Mouse (Mus musculus): ENCODE results near the gene Ctns.

Ctns gene

DNA sequence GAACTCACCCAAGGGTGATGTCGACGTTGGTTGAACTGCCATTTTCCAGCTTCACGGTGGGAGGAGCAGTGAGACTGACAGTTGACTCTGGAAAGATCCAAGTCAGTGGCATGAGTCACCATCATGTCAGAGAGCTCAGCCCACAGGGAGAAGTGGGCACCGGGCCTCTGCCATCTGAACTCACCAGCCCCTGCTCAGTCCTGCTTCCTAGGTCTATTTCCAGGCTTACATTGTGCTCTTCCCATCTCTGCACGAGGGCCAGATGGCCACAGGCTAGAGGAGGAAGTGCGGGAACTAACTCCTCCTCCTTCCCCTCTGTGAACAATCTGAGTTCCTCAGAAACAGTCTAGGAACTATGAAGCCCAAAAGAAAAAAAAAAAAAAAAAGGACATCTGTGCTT is 5.8 kb downstream of the Ctns start:
- DNase-seq (ENCODE audit: low spot score) = no peak

DNA sequence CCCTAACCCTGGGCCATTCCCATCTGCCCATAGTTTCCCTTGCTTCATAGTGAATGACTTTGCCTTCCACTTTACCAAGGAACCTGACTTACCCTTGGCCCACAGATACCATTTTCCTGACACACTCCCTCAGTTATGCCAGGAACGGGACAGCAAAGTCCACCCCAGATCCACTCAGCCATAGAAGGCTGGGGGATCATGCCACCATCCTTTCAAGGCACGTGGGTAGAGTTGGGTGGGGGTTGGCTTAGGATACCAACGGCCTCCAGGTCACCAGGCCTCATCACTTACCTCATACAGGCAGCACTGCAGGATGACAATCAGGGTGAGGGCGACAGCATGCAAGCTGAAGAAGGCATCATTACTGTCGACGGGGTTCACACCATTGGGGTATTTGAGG is 11.6 kb downstream of the Ctns start:
- no peak for DNase-seq (ENCODE audit: low spot score)

DNA sequence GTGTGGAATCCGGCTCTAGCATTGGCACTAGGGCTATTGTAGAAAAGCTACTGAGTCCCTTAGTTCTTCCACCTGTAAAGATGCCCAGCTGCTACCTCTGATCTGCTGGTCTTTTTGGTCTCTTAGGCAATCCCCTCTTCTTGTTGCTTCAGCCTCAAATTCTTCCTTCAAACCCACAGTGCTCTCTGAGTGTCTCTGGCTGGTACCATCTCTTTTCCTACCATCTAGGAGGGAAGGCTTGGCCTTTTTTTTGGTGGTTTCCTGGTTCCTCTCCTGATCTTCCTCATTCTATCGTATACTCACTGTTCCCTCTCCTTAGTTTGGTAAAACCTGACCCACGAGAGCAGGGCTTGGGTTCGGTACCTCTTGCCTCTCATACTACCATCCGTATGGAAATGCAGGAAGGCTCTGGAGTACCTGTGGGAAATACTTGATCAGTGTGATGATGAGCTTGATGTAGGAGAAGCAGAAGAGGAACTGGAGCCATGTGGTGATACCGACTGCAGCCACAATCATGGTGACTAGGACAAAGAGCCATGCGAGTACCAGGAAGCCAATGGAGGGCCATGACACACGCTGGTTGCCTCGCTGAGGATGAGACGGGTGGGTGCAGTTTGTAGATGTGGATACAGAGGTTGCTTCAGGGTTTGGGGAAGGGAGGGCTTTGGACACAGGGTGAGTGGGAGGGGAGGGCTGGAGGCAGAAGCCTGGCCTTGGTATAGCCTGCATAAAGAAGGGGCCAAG is 12.8 kb downstream of the Ctns start:
- DNase-seq (ENCODE audit: low spot score) = no peak

DNA sequence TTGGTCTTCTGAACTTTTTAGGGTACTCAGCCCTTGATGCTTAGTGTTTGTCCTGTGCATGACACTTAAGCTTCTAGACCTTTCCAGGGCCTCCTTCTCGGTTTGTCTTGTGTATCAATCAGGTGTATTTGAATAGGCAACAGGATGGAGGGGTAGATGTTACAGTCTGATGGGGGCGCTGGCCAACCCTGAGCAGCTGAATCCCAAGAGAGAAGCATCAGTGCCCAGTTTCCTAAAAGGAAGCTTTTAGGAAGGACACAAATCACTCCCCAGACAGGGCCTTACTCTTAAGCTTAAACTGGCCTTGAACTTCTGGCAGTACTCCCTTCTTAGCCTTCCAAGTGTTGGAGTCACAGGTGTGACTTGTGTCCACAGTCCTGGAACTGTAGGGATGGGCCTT is 20.9 kb downstream of the Ctns start:
- no peak for DNase-seq (ENCODE audit: low spot score)

DNA sequence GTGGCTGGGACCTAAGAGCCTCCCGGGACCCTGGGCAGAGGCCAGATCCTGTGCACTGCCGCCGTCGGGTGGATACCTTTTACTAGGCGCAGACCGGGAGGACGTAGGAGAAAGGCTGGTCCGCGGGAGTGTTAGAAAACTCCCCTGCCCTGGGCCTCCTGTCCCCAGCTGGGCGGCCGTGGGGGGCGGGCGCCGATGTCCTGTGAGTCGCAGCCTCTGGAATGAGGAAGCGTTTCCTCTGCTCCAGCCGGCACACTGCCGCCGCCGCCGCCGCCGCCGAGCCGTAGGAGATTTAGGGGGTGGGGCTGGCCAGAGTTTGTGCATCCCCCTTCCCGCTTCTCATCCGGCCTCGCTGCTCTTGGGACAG is 21.4 kb downstream of the Ctns start:
- peak; percentile 72 for DNase-seq (ENCODE audit: low spot score)

DNA sequence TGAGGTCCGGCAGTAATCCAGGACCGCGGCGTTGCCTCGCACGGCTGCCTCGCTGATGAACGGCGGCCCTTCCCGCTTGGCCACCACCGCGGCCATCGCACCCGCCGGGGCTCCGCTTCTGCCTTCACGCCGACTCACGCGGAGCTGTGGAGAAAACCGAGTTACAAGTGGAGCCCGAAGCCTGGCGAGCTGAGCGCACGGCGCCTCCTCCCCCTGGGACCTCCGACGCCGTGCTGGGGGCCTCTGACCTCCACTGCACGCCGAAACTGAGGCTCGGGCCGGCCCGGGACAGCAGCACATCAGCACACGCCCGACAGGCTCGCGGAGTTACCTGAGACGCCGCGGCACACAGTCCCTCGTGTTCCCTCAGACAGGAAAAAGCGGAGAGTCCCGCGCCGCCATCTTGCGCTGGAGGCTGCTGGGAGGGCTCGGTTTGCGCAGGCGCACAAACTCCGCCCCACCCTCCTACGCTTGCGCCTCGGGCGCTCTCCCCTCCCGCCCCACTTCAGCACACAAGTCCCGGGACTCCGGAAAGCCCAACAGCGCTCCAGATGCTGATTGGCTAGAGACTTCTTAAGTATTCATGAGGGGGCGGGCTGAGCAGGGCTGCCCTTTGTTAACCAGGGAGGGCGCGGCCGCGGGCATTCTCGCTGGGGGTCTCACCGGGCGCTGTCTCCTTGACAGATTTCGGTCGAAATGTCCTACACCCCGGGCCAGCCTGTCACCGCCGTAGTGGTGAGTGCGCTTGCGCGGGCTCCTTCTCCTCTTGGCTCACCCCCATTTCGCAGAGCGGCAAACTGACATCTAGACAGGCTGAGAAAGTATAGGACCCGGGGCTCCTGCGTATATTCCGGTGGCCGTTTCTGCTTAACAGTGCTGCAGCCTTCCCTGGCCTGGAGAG is 22.0 kb downstream of the Ctns start, which contains the start of the genes Emc6 and Tax1bp3:
Emc6 (minus strand) TSS at position 430 of the 901 bp plus-strand sequence.
Tax1bp3 (plus strand) TSS at position 476 of the 901 bp plus-strand sequence.
- DNase-seq (ENCODE audit: low spot score) = peak; percentile 98

DNA sequence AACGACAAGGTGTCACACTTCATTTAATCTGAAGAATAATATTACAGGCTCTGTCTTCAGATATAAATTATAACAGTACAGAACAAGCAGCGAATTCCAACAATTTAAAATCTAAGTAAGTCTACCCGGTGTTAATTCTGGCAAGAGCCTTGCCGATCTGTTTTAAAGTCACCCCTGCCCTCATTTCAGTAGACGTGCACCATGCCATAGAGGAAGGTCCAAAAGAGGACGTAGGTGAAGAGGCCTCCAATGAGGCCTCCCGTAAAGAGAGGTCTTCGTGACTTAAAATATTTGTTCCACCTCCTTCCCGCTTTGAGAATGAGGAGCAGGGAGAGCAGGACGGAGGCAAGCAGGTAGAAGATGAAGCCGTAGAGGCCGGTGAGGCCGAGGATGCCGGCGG is 22.7 kb downstream of the Ctns start:
- no peak for DNase-seq (ENCODE audit: low spot score)

DNA sequence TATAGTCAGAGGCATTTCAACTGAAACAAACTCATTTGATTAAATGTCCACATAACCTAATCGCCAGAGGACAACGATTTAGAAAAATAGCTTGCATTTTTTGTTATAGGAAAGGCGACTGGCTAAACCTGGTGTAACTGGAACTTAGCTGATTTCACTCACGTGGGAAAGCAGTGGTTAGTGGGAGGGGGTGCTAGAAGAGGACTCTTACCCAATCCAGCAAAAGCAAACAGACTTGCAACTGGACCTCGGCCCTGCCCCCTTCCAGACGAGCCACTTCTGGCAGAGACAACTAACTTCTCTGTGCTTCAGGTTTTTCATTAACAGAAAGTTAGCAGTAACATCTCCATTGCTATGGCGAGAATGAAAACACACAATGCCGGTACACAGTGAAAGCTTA is 23.2 kb downstream of the Ctns start:
- no peak for DNase-seq (ENCODE audit: low spot score)

DNA sequence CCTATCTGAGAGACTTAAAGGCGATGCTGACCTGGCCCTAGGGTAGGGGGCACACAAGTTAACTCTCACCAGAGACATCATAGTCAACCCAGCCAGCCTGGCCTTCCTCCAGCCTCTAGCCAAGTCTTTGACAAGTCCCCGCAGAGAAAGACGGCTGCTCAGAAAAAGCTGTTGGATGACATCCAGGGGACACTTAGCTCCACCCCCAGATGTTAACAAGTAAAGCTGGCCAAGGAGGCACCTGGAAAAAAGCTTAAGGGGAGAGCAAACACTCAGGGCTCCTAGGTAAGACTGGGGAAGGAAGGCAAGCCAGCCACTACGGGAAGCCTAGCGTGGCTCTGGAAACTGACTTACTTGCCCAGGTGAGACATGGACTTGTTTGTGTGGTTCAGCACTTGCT is 26.7 kb downstream of the Ctns start:
- DNase-seq (ENCODE audit: low spot score) = no peak

DNA sequence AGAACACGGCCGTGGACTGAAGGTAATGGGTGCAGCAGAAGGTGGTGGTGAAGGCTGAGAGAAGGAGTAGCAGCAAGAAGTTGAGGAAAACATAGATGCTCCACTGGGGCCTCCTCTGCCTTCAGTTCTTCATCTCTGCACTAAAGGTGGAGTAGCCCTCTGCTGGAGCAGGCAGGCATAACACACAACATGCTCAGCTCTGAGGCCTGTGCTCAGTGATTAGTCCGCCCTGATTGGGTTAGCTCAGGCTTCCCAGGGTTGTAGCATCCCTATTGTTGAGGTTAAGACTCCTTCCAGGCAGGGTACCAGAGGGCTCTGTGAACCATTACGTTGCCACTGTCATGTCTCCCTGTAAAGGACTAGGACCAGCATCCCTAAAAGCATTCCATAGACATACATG is 29.6 kb downstream of the Ctns start:
- DNase-seq (ENCODE audit: low spot score) = no peak

DNA sequence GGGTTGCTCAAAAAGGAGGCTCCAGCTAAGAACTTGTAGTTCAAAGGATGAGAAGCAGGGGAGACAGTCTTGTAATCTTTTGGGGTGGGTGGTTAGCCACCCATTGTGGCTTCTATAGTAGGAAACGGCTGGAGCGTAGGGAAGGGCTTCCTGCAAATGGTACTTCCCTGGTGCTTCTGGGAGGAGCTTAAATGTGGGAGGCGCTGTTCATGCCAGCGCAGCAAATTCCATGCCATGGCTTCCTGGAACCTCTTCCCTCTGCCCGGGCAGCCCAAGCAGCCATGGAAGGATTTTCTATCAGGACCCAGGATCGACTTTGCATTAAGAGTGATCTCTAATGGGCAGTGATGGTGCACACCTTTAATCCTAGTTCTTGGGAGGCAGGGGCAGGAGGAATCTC is 30.3 kb downstream of the Ctns start:
- DNase-seq (ENCODE audit: low spot score) = no peak

DNA sequence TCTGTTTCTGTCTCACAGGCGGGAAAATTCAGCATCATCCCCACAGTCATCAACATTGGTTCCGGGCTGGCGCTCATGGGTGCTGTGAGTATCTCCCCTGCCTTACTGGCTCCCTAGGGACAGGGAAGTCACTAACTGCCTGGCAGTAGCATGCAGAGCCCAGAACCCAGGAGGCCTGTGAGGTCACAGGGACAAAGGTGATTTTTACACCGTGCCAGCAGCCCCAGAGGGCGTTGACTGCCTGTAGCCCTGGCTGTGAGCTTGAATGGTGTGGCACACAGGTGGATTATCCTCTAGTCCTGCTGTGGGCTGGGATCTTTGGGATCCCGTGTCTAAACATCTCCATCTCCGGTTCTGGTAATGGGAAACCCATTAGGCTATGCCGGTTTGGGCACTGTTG is 30.8 kb downstream of the Ctns start:
- no peak for DNase-seq (ENCODE audit: low spot score)

DNA sequence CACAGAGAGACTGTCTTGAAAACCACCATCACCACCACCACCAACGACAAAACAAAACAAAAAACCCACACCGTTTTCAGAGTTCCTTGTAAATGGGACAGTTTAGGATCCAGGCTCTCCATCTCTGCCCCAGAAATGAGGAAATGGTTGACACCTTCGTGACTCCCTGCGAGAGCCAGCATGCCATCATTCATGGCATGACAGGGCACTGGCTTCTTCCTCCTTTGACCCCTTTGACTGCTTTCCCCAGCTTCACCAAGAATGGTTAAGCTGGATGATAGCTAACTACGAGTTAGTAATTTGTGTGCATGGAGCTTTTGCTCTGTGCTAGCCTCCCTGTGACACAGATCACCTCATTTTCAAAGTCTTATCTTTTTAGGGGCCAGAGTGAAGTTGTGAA is 36.6 kb downstream of the Ctns start:
- DNase-seq (ENCODE audit: low spot score) = no peak

DNA sequence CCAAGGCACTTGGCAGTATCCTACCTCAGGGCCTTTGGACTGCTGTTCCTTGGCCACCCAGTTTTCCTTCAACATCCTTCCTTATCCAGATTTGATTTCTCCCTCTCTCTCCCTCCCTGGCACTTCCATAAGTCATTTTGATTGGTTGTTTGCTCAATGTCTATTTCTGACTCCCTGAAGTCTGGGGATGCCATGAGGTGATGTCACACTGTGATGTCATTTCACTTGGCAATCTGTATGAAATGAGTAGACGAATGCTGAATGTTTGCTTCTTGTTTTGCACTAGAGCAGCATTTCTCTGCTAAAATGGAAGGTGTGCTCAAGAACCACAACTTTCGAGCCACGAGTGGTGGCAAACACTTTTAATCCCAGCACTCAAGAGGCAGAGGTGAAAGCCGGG is 37.2 kb downstream of the Ctns start:
- no peak for DNase-seq (ENCODE audit: low spot score)

DNA sequence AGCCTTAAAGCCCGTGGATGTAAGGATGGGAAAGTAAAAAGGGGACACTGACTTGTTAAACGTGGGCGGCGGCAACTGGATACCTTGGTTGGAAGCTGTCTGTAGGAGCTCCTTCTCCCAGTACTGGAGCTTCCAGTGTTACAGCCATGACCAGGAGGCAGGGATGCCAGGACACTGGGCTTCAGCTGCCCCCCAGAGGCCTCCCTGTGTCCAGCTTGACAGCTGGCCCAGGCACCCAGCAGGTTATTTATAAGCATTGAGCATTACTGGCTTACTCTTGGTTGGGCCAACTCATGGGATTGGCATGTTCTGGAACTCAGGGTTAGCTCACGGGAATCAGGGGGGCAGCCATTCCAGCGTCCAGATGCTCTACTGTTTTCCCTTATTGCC is 38.0 kb downstream of the Ctns start:
- no peak for DNase-seq (ENCODE audit: low spot score)

DNA sequence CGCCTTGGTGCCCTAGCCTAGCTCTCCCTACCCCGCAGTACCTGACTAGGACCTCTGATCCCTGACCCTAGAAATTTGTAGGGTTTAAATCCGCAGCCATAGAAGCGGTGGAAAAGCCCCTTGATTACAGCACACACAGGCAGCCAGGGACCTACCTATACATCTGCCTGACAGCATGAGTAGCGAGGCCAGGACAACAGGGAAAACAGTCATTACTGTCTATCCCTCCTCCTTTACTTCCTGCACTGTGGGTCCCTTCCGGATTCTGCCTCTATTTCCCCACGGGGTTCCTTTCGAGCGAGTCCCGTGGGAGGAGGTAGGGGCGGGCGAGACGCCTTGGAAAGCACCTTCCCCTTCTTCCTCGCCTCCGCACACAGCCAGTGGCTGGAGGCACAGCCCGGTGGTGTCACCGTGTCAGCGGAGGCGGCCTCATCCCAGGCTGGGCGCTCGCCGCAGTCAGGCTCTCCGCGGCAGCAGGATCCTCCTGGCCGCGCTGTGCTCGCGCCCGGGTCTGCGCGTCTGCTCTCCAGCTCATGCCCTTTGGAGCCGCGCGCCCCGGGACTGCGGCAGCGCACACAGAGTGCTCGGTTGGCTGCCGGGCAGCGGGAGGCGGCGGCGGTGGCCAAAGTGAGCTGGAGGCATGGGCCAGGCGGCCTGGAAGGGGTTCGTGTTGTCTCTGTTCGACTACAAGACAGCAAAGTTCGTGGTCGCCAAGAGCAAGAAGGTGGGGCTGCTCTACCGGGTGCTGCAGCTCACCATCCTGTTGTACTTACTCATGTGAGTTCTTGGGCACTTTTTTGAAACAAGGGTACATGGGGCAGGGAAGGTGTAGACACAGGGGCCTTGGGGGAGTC is 38.7 kb downstream of the Ctns start, which contains the start of gene P2rx5:
P2rx5 (plus strand) TSS at position 465 of the 854 bp plus-strand sequence.
- DNase-seq (ENCODE audit: low spot score) = no peak

DNA sequence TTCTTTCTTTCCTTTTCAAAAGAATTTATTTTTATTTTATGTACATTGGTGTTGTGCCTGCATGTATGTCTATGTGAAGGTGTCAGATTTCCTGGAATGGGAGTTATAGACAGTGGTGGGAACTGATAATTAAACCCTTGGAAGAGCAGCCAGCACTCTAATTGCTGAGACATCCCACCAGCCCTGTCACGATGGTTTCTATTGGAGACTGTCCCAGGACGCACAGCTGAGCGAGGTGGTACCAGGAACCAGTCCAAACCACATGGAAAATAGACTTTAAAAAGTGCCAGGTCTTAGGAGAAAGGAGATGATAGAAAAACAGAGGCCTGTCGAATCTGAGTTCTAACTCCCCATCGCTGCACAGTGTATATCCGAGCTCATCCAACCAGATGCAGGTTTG is 43.8 kb downstream of the Ctns start:
- DNase-seq (ENCODE audit: low spot score) = no peak

DNA sequence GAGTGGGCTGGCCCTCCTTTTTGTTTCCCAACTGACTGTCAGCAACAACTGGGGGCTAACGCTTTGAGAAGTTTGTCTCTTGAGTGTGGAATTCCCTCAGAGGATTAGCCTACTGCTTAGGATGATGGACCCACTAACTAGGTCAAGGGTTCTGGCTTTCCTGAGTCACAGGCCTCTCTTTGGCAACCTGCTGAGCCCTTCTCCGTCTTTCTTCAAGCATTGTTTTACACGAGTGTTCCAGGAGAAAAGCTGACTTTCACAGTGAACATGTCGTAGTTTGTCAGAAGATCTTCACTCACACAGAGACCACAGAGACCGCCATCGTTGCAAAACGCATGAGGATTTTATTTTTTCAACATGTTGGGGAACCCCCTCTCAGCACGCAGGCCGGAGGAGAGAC is 50.6 kb downstream of the Ctns start:
- no peak for DNase-seq (ENCODE audit: low spot score)

DNA sequence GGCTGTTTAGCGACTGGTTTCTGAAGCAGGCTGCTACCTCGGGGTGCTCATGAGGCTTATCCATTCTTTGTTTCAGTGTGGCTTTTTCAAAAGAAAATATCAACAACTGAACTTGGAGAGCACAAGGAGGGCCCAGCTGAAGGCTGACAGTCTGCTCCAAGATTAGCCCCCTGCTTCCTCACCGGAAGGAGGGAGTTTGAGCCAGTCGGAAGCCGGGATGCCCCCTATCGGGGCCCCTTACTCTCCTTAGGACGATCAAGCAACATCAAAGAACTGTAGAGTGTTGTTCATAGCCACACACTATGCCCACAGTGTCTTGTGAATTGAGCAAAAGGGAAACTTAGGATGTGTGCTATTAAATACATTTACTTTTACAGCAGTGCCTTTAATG is 51.9 kb downstream of the Ctns start:
- no peak for DNase-seq (ENCODE audit: low spot score)

DNA sequence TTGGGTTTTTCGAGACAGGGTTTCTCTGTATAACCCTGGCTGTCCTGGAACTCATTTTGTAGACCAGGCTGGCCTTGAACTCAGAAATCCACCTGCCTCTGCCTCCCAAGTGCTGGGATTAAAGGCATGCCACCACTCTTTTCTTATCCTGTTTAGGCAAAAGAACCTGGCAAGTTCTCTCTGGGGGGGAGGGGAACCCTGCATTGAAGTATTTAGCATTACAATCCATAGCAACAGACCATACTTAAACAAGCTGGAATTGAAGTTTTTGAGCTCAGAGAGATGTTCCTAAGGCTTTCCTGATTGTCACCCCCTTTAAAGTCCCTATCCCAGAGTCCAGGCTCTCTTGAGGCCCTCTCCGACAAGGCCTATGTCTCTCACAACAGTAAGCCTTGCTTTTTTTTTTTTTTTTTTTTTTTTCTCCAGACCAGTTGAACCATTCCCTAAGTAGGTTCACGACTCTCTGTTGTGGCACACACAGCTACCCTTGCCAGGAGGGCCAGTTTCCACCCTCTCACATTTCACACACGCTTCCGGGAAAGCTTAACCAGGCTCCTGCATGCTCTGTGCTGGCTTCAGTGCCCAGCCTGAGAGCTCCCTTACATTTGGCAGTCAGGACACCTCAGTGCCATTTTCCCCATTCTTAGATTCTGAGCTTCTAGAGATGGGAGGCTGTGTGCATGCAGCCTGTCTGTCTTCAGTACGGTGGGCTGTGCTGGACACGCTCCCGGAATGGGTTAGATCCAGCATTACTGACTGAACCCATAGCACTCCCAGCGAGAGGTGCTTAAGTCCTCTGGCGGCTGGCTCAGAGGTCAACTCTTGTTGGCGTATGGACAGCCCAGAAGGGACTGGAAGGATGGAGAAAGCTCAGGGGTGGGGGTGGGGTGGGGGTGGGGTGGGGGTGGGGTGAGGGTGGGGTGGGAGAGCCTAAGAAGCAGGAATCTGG is 52.5 kb downstream of the Ctns start:
- no peak for DNase-seq (ENCODE audit: low spot score)

DNA sequence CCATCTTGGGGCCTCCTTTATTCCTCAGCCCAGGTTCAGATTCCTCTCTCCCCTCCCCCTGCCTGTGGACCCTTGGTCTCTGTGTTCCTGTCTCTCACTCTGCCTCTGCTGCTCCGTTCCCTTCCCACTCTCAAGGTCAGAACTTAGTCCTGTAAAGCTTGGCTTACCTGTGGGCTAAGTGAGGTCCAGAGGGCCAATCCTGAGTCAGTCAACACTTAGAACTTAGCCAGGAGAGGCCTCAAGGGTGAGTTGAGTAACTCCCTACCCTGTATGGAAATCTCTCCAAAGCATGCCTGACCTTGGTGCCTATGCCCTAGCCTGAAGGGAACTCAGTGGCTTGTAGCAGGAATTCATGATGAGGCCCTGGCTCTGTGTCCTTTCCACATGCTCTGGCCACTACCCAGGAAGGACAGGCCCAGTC is 54.6 kb downstream of the Ctns start:
- DNase-seq (ENCODE audit: low spot score) = no peak

All from testis, postnatal 14 days (tissue).